Mouse (Mus musculus) hindbrain, embryonic 15.5 days (tissue): ENCODE measurements at regions not wholly inside any gene's neighbourhood (a gene's known extent, or its start where the extent isn't known, plus 50 kb on each side); places are given as distances from the start of the nearest gene placed in this dataset.
A peak's percentile ranks its signal among the peaks of the same experiment; 100 is the strongest.

ENCODE experiments used
- ATAC-seq: fragments of 200-750 bp; cut with Nextera tagmentation; 2 replicates; pipeline ENCODE4 v1.8.0; 2017; ENCODE audit warnings: low read depth, moderate number of reproducible peaks, moderate TSS enrichment; ENCODE audit not compliant: low FRiP score
- H3K27ac ChIP-seq: fragments of 300-500 bp; sonication (generic); replicated peaks from 2 replicates; pipeline ENCODE4 v1.5.1; 2015; ENCODE audit warnings: mild to moderate bottlenecking, inconsistent platforms
- H3K27me3 ChIP-seq: fragments of 300-500 bp; sonication (generic); 2 replicates; pipeline ENCODE4 v1.6.1; 2015; ENCODE audit warnings: control low read depth, inconsistent platforms
- H3K36me3 ChIP-seq: fragments of 300-500 bp; sonication (generic); 2 replicates; pipeline ENCODE4 v1.6.1; 2015; ENCODE audit warnings: control low read depth, inconsistent platforms
- H3K4me1 ChIP-seq: fragments of 300-500 bp; sonication (generic); replicated peaks from 2 replicates; pipeline ENCODE4 v1.6.1; 2015; ENCODE audit warnings: control low read depth, inconsistent platforms
- H3K4me2 ChIP-seq: fragments of 300-500 bp; sonication (generic); 2 replicates; pipeline ENCODE4 v1.6.1; 2015; ENCODE audit warnings: moderate library complexity, mild to moderate bottlenecking, inconsistent platforms
- H3K4me3 ChIP-seq: fragments of 300-500 bp; sonication (generic); 2 replicates; pipeline ENCODE4 v1.5.1; 2015; ENCODE audit warnings: mild to moderate bottlenecking, inconsistent platforms
- H3K9ac ChIP-seq: fragments of 300-500 bp; sonication (generic); 2 replicates; pipeline ENCODE4 v1.6.1; 2015; ENCODE audit warnings: inconsistent platforms
- H3K9me3 ChIP-seq: fragments of 300-500 bp; sonication (generic); 2 replicates; pipeline ENCODE4 v1.6.1; 2016; ENCODE audit warnings: control low read depth, inconsistent platforms
- WGBS: fragments of 180-500 bp; shearing (Covaris S2); methylation state at CpG from one replicate; pipeline ENCODE4 v1.1.7; 2015; 5-methylcytosine and 5-hydroxymethylcytosine counted together

DNA sequence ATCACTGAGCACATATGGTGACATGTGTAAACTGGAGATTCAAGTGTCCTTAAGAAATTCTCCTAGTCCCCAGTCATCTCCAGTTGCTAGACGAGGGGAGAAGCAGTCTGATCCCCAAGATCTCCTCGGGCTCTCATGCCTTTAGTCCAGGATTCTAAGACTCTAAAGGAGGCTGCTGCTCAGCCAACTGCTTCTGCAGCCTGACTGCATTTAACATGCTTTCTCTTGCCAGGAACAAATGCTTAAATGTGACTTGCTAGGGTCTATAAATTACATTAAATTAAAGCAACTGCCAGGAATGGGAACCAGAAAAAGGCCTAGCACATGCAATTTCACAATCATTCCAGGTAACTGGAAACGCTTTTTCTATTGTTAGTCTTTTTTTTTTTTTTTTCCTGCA lies 599.8 kb upstream of the Gcfc2 start:
- Histone ChIP-seq H3K4me3 (no peak overlapping the region), H3K27me3 (no peaks in the 10 kb centered on the region), H3K4me1 (no peaks in the 10 kb centered on the region), H3K27ac (no peak overlapping the region), H3K9me3 (no peaks in the 10 kb centered on the region), H3K9ac (no peak overlapping the region), H3K36me3 (no peaks in the 10 kb centered on the region), H3K4me2 (no peak overlapping the region)
- 69% methylated on average over 3 of the region's 3 CpGs for WGBS
- no peak for ATAC-seq

DNA sequence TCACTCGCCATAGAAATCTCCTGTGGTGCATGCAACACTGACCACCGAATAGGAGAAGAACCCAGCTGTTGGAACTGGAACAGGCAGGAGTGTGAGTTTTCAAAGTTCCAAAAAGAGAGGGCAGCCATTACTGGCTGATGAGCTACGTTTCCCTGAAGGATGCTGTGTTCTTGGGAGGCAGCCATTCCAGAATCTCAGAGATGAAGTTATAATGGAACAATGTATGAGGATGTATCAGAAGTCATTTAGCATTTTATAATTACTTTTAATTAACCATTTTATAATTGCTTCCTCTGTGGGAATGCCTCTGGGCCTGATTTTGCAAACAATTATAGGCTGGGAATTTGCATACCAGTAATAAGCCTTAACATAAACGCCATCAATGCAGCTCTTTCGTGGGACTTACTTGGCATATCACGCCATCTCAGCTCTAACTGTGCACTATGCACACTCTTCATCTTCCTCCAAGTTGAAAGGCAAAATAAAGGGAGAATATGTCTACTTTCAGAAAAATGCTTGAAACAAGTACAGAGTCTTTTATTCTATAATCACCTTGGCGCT lies 559.4 kb upstream of the Gcfc2 start:
- H3K9ac ChIP-seq: no peak overlapping the region
- H3K4me3 ChIP-seq: no peak overlapping the region
- 62% methylated on average over 7 of the region's 7 CpGs for WGBS
- no peaks in the 10 kb centered on the region for H3K27me3 ChIP-seq
- ATAC-seq: peak; percentile 54; the same call in 1 of the 2 replicates
- 0 out of 2 replicates have a peak, but pooled peaks cover 4% of the 10 kb centered on the region for H3K4me1 ChIP-seq
- H3K9me3 ChIP-seq: no peaks in the 10 kb centered on the region
- H3K36me3 ChIP-seq: no peaks in the 10 kb centered on the region
- H3K27ac ChIP-seq: no peak overlapping the region
- no peak overlapping the region for H3K4me2 ChIP-seq

DNA sequence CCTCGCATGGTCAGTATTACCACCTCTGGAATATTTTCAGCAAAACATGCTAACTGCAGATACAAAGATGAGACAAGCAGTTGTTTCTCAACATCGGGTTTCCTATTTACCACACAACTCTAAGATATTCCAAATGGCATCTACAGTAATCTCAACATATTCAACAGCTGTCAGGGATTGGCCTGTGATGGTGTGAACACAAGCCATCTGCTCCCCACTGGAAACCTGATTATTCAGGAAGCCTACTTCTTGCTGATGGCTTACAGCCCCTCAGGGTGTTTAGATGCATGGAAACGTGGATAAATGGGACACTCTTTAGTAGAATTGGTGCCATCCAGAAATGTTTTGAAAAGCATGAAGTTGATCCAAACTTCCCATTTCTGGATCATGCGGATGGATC lies 535.0 kb upstream of the Gcfc2 start:
- Histone ChIP-seq H3K4me1 (no peaks in the 10 kb centered on the region), H3K9ac (no peak overlapping the region), H3K4me2 (no peak overlapping the region), H3K9me3 (no peaks in the 10 kb centered on the region), H3K27ac (no peak overlapping the region), H3K36me3 (no peaks in the 10 kb centered on the region), H3K27me3 (no peaks in the 10 kb centered on the region), H3K4me3 (no peak overlapping the region)
- 79% methylated on average over 4 of the region's 4 CpGs for WGBS
- ATAC-seq: no peak

DNA sequence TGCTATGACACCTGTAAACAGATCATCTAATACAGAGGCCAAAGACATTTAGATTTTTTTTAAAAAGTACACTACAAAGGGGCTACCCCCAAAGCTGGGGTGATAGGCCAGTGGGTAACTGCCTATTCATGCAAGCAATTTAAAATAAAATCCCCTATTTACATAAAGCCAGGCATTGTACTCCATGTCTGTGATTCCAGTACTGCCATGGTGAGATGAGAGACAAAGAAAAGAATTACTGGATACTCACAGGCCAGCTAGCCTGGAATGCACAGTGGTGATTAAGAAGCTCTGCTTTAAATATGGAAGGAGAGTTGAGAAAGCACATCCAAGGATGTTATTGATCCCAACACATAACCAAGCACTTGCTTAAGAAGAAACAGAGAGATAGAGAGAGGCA lies 520.3 kb upstream of the Gcfc2 start:
- Histone ChIP-seq H3K4me3 (no peak overlapping the region), H3K9me3 (no peaks in the 10 kb centered on the region), H3K9ac (no peak overlapping the region), H3K4me1 (no peaks in the 10 kb centered on the region), H3K27ac (no peak overlapping the region), H3K4me2 (no peak overlapping the region), H3K36me3 (no peaks in the 10 kb centered on the region), H3K27me3 (no peaks in the 10 kb centered on the region)
- ATAC-seq: no peak

DNA sequence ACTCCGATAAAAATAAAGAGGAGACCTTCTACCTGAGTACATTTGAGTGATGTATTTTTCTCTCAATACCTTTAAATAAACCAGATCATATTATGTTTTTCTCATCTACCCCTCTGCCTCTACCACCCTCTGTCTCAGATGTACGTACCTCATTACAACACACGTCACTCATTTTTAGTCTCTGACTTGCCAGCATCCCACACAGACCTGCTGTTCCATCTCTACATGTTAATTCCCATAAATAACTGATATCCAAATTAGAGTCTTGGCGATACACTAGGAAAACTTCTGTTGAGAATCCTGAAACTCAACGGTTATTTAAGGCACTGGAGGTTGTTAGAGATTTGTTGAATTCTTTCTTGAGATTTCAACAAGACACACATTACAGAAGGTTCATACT lies 509.9 kb upstream of the Gcfc2 start:
- no peaks in the 10 kb centered on the region for H3K9me3 ChIP-seq
- no peaks in the 10 kb centered on the region for H3K27me3 ChIP-seq
- H3K4me3 ChIP-seq: no peak overlapping the region
- WGBS: 91% methylated on average over 5 of the region's 5 CpGs
- no peak overlapping the region for H3K4me2 ChIP-seq
- ATAC-seq: no peak
- no peak overlapping the region for H3K27ac ChIP-seq
- no peaks in the 10 kb centered on the region for H3K36me3 ChIP-seq
- no peaks in the 10 kb centered on the region for H3K4me1 ChIP-seq
- H3K9ac ChIP-seq: no peak overlapping the region

DNA sequence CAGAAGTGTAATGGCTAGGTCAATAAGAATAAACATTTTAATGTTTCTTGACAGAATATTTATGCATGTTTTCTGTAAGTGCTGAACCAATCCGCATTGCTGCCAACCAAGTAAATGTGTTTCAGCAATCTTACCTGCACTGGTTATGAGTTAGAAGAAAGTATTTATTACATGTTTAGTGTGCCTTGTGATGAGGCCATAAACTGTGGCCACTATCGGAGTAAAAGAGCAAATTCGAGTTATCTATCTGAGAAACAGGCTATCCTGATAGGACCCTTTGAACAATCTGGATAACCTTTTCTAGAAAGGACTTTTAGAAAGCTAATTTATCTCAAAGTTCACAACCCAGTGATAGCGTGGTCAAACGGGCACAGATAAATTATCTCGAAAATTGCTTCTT lies 488.7 kb upstream of the Gcfc2 start:
- Histone ChIP-seq H3K4me2 (no peak overlapping the region), H3K27ac (no peak overlapping the region), H3K9me3 (no peaks in the 10 kb centered on the region), H3K36me3 (no peaks in the 10 kb centered on the region), H3K4me1 (no peaks in the 10 kb centered on the region), H3K27me3 (no peaks in the 10 kb centered on the region), H3K9ac (no peak overlapping the region), H3K4me3 (no peak overlapping the region)
- no peak for ATAC-seq
- 91% methylated on average over 6 of the region's 6 CpGs for WGBS

DNA sequence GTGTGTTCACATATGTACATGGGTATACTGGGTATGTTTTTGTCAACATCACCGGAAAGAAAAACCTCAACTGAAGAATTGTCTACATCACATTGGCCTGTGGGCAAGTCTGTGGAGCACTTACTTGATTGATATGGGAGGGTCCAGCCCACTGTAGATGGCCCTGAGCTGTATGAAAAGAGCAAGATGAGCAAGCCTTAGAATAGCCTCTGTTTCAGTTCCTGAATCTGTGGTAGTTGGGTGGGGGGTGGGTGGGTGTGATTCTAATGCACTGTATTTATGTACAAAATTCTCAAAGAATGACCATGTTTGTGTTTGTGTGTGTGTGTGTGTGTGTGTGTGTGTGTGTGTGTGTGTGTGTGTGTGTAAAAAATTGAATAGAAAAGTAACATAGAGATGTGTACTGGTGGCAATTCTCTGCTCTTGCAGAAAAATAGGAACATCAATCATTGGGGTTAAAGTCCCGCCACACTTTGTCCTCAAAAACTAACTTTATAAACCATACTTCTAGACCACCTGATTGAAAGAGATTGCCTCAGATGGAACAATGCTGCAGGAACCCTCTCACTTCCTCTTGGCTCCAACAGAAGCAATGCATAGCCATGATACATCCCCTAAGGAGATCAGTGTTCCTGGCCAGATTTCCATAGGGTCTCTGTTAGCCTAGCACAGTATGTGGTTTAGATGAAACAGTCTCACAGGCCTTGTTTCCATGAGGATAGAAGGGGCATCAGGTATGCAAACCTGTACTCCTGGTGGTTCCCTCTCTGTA lies 484.3 kb upstream of the Gcfc2 start:
- no peaks in the 10 kb centered on the region for H3K27me3 ChIP-seq
- H3K9ac ChIP-seq: no peak overlapping the region
- no peaks in the 10 kb centered on the region for H3K4me1 ChIP-seq
- H3K4me3 ChIP-seq: no peak overlapping the region
- 99% methylated on average over 2 of the region's 2 CpGs for WGBS
- H3K4me2 ChIP-seq: no peak overlapping the region
- H3K27ac ChIP-seq: no peak overlapping the region
- no peak for ATAC-seq
- H3K9me3 ChIP-seq: no peaks in the 10 kb centered on the region
- H3K36me3 ChIP-seq: no peaks in the 10 kb centered on the region

DNA sequence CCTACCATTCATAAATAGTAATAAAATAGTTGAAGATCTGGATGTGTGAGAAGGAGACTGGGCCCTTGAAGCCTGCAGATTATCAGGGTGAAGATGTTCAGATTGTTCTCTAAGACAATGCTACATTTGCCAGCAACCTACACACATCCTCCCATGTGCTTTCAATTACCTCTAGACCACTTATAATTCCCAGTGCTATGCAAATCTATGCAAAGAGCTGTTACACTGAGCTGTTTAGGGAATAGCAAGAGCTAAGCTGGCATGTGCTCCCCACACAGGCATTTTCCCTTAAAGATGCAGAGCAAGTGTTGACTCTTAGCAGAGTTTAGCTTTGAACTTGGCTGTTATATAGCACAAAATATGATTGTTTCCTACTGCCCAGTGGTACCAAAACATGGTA lies 482.1 kb upstream of the Gcfc2 start:
- no peak overlapping the region for H3K4me2 ChIP-seq
- no peaks in the 10 kb centered on the region for H3K36me3 ChIP-seq
- H3K4me3 ChIP-seq: no peak overlapping the region
- H3K27ac ChIP-seq: no peak overlapping the region
- no peak for ATAC-seq
- no peak overlapping the region for H3K9ac ChIP-seq
- H3K27me3 ChIP-seq: no peaks in the 10 kb centered on the region
- H3K4me1 ChIP-seq: no peaks in the 10 kb centered on the region
- no peaks in the 10 kb centered on the region for H3K9me3 ChIP-seq

DNA sequence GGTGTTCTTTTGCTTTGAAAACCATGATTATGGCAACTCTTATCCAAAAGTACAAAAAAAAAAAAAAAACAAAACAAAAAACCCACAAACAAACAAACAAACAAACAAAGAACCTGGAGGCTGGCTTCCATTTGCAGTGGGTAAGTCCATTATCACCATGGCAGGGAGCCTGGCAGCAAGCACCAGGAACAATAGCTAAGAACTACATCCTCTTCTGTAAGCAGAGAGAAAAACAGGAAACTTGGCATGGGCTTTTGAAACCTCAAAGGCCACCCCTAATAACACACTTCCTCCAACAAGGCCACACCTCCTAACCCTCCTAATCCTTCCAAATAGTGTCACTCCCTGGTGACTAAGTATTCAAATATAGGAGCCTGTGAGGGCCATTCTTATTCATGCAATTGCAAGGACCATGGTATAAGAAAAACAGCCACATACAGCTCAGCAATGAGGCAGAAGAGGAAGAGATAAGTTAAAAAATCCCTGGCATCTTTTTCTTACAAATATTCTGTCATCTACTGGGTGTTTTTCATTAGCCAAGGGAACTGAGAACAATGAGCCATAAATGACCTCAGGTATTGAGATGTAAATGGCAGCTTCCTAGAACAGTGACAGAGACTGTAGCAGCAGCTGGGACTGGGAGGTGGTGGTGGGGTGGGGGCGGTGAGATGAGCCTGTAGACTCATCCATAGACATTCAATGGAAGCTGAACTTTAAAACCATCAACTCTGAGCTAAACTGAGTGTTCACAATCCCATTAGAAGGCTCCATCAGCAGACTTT lies 477.3 kb upstream of the Gcfc2 start:
- H3K27ac ChIP-seq: no peak overlapping the region
- no peaks in the 10 kb centered on the region for H3K36me3 ChIP-seq
- no peak overlapping the region for H3K9ac ChIP-seq
- no peak overlapping the region for H3K4me2 ChIP-seq
- H3K9me3 ChIP-seq: no peaks in the 10 kb centered on the region
- no peaks in the 10 kb centered on the region for H3K4me1 ChIP-seq
- 74% methylated on average over 1 of the region's 1 CpGs for WGBS
- no peaks in the 10 kb centered on the region for H3K27me3 ChIP-seq
- H3K4me3 ChIP-seq: no peak overlapping the region
- ATAC-seq: no peak

DNA sequence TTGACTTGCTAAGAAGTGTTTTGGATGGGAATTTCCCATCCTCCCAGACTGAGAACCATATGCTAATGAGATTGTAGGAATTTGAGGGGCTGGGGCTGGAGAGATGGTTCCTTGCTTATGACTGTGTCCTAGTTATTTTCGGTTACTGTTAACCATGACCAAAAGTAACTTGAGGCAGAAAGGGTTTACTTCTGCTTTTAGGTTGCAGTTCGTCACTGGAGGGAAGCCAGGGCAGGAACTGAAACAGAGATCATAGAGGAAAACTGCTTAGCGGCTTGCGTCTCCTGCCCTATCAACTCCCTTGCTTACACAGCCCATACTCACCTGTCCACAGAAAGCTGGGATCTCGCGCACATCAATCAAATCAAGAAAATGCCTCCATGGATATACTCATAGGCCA lies 475.8 kb upstream of the Gcfc2 start:
- Histone ChIP-seq H3K9ac (no peak overlapping the region), H3K27me3 (no peaks in the 10 kb centered on the region), H3K4me2 (no peak overlapping the region), H3K4me3 (no peak overlapping the region), H3K36me3 (no peaks in the 10 kb centered on the region), H3K4me1 (no peaks in the 10 kb centered on the region), H3K27ac (no peak overlapping the region), H3K9me3 (no peaks in the 10 kb centered on the region)
- ATAC-seq: no peak
- 94% methylated on average over 6 of the region's 6 CpGs for WGBS

DNA sequence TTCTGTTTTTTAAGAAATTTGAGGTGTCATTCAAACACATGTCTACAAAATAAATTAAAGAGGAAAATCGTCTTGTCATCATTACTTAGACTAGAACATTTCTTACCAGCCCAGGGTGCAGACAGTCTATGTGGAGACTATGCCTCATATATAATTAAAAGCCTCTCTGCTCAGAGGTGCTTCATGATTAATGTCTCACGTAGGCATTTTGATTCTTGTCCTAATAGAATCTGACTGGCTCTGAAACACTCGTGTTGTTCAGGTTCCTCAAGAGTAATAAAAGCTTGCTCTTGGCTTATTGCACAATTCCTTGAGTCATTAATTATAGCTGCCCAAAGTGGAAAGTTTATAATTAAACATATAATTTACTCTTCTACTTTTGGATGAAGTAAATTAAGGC lies 475.1 kb upstream of the Gcfc2 start:
- 53% methylated on average over 3 of the region's 3 CpGs for WGBS
- no peak overlapping the region for H3K27ac ChIP-seq
- no peaks in the 10 kb centered on the region for H3K36me3 ChIP-seq
- H3K4me3 ChIP-seq: no peak overlapping the region
- H3K4me2 ChIP-seq: no peak overlapping the region
- no peak overlapping the region for H3K9ac ChIP-seq
- H3K27me3 ChIP-seq: no peaks in the 10 kb centered on the region
- H3K4me1 ChIP-seq: no peaks in the 10 kb centered on the region
- no peaks in the 10 kb centered on the region for H3K9me3 ChIP-seq
- peak; percentile 82 for ATAC-seq

DNA sequence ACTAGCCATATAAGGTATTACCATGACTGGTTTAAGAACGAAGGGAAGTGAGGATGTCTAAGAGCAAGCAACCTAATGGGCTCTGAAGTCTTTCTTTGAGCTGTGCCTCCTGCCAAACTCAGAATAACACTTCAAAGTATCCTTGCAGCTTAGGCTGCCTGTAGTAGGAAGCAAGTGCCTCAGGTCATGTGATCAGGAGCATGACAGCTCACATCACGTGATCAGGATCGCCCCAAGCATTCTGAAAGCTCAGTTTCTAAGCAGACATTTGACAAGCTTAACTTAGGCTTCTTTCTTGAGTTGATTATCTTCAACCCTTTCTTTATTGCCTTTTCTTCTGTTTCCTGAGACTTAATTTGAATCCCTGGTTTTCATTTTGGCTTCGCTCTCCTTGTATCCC lies 462.4 kb upstream of the Gcfc2 start:
- Histone ChIP-seq H3K4me1 (no peaks in the 10 kb centered on the region), H3K4me3 (no peak overlapping the region), H3K27ac (no peak overlapping the region), H3K36me3 (no peaks in the 10 kb centered on the region), H3K9ac (no peak overlapping the region), H3K9me3 (no peaks in the 10 kb centered on the region), H3K27me3 (no peaks in the 10 kb centered on the region), H3K4me2 (no peak overlapping the region)
- ATAC-seq: no peak
- WGBS: 80% methylated on average over 4 of the region's 4 CpGs
